Mouse (Mus musculus): ENCODE data around the gene Psmb3.
A peak's percentile ranks its signal among the peaks of the same experiment; 100 is the strongest.
"Not testable (repeated sequence)": the region's sequence is repeated elsewhere in the genome, so short reads cannot be mapped to it uniquely, and the experiment has no call there.

Gene Psmb3

GRCm38 (mm10) chr11:97721338-97721737 is 18.1 kb downstream of the Psmb3 start:
- DNase-seq, result no peak

- DNase-seq, result peak; percentile 49
These were observed 20.5 kb downstream of the Psmb3 start for GRCm38 (mm10) chr11:97723709-97724108.

- DNase-seq, result no peak
These were observed 25.1 kb downstream of the Psmb3 start for GRCm38 (mm10) chr11:97728311-97728710.

- DNase-seq, result no peak
These were observed 25.5 kb downstream of the Psmb3 start for GRCm38 (mm10) chr11:97728730-97729129.

DNA sequence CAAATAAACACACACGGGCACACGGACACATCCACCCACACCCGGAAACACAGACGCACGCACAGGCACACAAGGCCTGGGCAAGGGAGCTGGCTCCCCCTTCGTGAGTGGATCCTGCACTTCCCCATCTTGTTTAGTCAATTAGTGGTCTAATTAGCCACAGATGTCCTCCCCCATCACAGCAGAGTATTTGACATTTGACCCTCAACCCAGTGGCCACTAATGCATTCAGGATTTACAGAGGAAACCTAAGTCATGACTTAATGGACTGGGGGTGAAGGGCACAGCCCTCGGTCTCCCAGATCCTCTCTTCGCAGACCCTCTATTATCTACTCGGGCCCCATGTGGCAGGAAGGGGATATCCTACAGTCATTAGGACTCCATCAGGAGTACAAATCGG is 30.5 kb downstream of the Psmb3 start:
- DNase-seq, result no peak

DNA sequence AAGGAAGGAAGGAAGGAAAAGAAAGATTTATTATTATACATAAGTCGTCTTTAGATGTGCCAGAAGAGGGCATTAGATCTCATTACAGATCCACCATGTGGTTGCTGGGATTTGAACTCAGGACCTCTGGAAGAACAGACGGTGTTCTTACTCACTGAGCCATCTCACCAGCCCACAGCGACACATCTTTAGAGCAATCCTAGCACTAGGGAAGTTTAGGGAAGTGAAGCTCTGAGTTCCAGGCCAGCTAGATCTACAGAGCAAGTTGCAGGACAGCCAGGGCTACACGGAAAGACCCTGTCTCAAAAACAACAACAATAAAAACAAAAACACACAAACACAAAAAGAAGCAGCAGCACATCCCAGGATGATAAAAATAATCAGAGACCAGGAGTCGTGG is 31.6 kb downstream of the Psmb3 start:
- not testable (repeated sequence) for DNase-seq

DNA sequence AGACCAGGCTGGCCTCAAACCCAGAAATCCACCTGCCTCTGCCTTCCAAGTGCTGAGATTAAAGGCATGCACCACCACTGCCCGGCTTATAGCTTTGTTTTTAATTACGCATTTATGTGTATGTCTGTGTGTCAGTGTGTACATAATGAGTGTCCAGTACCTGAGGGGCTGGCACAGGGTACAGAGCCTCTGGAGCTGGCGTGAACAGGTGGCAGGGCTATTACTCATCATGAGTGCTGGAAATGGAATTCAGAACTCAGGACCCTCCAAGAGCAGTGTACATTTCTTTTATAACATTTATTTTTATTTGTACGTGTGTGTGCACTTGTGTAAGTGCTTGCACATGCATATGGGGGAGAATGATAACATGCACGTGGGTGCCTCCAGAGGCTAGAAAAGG is 33.4 kb downstream of the Psmb3 start:
- DNase-seq, result no peak

DNA sequence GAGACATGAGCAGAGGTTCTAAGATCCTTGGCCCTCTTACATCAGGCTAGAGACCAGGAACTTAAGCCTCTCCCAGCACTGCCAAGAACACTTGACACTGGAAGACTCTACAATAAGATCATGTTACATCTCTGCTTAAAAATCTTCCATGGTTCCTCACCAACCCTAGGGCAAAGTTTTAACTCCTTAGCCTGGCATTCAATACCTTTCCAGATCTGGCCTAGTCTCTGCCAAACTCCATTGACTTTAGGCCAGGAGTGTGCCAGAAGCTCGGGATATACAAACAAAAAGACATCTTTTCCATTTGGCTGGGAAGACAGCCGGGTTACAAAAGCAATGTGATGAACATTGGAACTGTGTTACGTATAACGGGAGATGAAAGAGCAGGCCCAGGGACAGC is 34.4 kb downstream of the Psmb3 start:
- no peak for DNase-seq

- no peak for DNase-seq
These were observed 35.5 kb downstream of the Psmb3 start for GRCm38 (mm10) chr11:97738703-97739102.

- DNase-seq, result no peak
These were observed 36.0 kb downstream of the Psmb3 start for GRCm38 (mm10) chr11:97739155-97739554.

DNA sequence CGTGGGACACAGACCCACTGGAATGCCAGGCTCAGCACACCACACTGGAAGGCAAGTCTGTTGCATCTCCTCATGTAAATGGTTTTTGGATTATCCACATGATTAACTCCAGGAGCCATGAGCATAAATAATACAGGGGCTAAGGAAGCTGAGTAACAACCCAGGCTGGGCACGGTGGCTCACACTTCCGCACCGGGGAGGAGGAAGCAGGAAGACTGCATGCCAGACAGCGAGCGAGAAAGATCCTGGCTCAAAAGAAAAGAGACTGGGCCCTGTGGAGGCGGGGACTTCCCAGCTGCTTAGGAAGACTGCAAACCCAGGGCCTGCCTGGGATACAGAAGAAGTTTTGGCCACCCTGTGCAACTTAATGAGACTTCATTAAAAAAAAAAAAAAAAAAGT is 37.0 kb downstream of the Psmb3 start:
- peak; percentile 74 for DNase-seq

GRCm38 (mm10) chr11:97742157-97742556 is 39.0 kb downstream of the Psmb3 start:
- no peak for DNase-seq

DNA sequence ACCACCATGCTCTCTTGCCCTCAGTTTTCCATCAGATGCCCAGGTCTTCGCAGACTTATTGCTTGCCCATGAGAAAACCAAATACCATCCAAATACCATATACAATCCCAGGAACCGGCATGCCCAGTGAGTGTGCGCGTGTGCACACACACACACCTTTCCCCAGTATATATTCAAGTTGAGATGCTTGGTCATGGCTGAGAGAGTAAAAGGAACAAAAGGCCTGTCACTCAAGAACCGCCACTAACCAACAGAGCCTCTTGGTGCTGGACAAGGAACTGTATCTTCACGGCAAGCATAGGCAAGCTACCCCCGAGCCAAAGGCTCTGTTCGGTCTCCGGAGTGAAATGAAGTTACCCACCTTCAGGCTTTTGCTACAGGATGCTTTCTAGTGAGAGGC is 39.4 kb downstream of the Psmb3 start:
- DNase-seq, result no peak

- DNase-seq, result no peak
These were observed 40.2 kb downstream of the Psmb3 start for GRCm38 (mm10) chr11:97743423-97743822.

DNA sequence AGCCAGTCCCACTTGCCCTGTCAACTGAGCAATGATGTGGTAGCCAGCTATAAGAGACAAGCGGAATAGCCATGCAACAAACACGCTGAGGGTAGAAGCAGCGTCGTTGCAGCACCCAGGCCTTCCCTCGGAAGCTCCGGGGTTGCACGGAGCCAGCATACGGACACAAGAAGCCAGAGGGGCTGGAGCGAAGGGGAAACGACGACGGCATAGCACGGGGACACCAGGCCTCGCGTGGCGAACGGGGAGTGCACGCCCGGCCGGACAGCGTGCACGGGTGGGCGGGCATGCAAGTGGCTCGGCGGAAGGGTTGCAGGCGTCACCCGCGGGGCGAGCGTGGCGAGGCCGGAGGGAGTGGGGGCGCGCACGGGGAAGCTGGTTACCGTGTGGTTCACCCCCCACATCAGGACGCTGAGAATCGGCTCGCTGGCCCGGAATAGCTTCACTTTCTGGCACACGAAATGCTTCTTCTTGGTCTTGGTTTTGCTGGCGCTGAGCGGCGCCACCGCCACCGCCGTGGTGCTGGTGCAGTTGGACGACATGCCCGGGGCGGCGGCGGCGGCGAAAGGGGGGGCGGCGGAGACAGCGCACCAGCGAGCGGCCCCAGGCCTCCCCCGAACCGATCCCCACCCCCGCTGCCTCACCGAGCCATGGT is 41.0 kb downstream of the Psmb3 start, which contains the start of gene Pip4k2b:
Pip4k2b (minus strand) TSS at position 642 of the 655 bp plus-strand sequence.
- DNase-seq, result peak; percentile 74

GRCm38 (mm10) chr11:97744718-97745330 is 41.6 kb downstream of the Psmb3 start:
- peak; percentile 99 for DNase-seq

GRCm38 (mm10) chr11:97745331-97745721 is 42.1 kb downstream of the Psmb3 start:
- DNase-seq, result no peak

GRCm38 (mm10) chr11:97747773-97748172 is 44.6 kb downstream of the Psmb3 start:
- peak; percentile 28 for DNase-seq

- DNase-seq, result no peak
These were observed 45.3 kb downstream of the Psmb3 start for GRCm38 (mm10) chr11:97748496-97748895.

DNA sequence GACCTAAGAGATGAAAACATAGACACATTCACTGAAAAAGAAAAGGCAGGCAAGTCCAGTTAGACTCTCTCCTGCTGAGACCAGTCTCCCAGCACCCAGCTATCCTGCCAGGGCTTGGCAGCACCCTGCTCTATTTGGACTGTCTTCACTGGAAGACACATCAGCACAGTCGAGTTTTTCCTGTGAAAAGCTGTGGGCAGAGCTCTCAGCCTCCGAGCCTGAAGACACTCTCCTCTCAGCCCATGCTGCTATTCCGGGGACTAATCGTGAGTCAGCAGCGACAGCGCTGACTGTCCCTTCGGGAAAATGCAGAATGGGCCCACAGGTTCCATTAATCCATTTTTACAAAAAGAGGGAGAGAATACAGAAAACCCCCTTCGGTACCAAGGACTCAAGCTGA is 50.1 kb downstream of the Psmb3 start:
- no peak for DNase-seq

DNA sequence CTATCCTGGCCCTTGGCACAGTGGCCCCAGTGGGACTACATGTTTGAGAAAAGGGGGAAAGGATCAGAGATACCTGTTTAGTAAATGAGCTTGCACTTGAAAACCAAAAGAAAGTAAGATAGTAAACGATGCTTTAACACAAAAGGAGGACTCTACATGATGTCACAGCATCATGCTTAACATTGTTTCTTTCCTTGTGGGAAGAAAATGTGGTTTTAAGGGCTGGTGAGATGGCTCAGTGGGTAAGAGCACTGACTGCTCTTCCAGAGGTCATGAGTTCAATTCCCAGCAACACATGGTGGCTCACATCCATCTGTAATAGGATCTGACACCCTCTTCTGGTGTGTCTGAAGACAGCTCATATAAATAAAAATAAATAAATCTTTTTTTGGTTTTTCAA is 54.9 kb downstream of the Psmb3 start:
- no peak for DNase-seq

GRCm38 (mm10) chr11:97758942-97759341 is 55.7 kb downstream of the Psmb3 start:
- no peak for DNase-seq

GRCm38 (mm10) chr11:97761638-97762037 is 58.4 kb downstream of the Psmb3 start:
- DNase-seq, result no peak
